Mouse (Mus musculus) urinary bladder, postnatal 36 days (tissue): ENCODE results near the gene Slc9a4.
"Not testable (repeated sequence)": the region's sequence is repeated elsewhere in the genome, so short reads cannot be mapped to it uniquely, and the experiment has no call there.

ENCODE experiments used
- DNase-seq, 2 experiments: peaks; one replicate each; pipeline ENCODE4 v3.0.0; 2022; ENCODE audit warnings: low spot score in 2 of 2, mixed read lengths in 1 of 2

Gene Slc9a4

DNA sequence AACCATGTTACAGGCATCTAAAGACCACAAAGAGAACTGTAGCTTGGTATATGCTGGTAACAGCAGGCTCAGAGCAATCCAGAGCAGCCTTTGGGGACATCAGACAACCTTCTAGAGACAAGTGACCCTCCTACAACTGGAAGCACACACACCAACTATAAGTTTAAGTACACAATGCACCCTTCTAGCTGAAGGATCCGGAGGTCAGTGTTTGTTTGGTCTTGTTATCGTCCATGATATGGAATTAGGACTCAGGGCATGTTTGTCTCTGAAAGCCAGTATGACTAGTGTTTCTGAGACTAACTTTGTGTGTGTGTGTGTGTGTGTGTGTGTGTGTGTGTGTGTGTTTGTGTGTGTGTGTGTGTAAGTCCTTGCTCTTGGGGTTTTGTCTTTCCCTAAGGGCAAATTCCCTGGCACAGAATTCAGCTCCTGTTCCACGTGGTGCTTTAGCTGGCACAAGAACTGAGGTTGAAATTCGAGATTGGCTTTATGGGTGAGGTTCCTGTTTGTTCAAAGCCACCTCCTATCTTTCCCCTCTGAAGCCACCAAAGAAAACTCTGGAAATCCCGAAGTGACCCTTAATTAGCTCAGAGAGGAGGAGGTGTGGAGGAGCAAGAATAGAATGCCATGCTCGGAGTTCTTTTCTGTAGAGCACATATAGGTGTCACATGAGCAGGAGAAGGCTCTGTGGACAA, 71.1 kb downstream of the Slc9a4 start:
- no peak for DNase-seq

DNA sequence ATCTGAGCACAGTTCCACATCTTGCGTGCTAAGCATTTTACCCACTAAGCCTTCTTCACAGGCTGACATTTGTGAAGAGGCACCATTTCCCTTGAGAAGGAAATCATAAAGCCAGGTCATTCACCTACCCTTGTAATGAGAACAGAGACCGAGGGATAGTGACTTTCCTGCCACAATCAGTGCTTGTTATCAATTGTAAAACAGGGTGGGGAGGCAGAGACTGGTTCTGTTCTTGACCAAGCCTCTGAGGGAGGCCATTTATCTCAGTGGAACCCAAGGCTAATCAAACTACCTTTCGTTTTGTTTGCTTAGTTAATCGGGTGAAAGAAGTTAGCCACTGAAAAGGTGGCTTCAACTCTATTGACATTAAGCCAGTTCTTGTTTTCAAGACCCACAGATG, 77.2 kb downstream of the Slc9a4 start:
- DNase-seq, result no peak

DNA sequence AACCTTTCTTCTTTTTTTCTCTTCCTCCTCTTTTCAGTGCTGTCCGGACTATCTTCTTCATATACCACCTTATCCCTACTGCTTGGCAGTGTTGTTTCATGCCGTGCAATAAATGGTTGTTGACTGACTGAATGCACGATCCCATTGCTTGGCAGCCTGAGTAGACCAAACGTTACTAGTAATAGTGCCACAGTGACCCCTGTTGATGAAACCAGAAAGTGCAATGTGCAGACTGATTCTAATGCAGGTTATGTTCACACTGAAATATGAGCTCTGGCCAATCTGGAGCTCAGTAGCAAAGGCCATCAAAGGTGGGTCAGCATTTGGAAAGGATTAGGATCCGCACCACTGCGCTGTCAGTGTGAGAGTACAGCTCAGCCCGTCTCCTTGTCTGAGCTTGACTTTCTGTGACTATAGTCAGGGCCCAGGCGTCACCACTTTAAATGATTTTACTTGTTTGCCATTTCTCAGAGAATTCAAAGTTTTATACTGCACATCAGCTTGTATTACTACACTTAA, 78.2 kb downstream of the Slc9a4 start:
- DNase-seq, result peak; percentile 65 to 73

DNA sequence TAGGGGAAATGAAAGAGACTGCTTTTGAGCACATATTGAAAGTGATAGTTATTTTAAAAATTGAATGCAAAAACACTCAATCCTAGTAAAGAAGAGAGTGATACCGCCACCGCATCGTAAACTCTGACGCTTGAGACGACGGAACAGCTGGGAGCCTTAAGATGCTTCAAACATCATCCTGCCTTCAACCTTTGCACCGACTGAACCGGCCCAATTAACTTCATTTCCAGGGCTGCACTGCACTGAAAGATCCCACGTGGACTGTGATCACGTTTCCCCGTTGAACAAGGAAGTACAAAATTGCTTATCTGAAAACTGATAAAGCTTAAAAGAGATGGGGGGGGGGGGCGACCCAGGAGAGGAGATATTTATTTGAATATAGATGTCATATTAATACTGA, 79.1 kb downstream of the Slc9a4 start:
- no peak for DNase-seq

DNA sequence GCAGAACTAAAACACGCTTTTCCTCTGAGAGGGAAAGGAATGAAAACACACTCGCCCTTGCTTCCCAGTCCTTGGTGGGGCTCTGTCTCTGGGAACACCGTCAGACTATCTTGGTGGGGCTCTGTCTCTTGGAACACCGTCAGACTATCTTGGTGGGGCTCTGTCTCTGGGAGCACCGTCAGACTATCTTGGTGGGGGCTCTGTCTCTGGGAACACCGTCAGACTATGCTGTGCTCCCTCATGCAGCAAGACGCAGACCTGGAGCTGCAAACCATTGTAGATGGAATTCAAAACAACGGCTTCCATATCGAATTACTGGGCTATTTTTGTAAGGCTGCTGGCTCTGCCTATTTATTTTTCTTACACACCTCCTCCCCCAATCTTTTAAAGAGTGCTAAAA, 79.6 kb downstream of the Slc9a4 start:
- no peak for DNase-seq

DNA sequence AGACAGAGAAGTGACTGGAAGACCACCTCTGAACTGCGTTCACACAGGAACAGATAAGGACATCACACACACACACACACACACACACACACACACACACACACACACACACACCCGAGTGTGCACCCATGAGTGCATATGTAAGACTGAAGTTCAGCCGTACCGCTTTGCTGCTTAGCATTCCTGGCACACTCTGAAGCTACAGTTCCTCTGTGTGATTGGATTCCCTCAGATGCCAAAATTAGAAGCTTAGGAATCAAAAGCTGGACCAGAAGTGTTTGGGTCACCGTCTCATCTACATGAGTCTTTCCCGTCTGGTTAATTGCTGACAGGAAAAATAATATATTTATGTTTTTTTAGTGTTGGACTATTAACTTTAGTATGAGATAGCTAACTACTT, 81.0 kb downstream of the Slc9a4 start:
- DNase-seq, result no peak

DNA sequence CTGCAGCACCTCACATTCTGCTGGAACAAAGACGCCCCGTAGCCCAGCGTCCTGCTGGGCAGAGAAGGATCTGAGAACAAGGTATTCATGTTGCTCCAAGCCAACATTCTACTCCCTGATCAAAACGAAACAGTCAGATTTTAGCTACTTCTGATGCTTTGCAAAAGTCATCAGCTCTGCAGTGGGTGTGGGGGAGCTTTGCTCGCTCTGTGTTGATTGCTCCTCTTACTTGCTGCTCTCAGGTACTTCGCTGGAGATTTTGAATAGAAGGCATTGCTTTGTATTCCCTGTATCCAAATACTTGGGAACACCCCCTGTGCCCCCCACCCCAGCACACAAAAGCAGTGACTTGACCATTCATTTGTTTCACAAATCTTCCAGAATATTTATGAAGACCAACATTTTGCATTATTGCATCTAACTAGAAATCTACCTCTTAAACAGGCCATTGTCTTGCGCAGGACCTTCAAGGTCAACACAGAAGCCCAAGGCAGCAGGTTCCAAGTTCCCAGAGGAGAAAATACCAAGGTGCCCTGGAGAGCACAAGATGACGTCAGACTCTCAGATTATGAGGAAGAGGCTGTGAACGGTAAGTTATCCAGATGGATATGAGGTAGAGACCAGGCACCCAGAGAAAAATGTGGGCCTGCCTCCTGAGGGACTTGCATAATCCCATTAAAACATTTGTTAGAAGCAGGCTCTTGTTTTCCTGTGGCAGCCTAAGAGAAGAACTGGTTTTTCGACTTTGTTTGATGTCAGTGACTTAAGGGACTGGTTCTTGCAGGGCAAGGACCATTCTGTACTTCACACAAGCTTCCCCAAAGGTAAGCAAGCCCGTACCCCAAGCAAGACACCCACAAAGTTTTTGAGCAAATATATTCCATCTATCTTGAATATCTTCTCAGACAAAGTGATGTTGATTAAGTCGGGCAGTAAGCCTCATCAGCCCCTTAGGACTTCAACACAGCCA, 85.8 kb downstream of the Slc9a4 start:
- DNase-seq, result no peak

DNA sequence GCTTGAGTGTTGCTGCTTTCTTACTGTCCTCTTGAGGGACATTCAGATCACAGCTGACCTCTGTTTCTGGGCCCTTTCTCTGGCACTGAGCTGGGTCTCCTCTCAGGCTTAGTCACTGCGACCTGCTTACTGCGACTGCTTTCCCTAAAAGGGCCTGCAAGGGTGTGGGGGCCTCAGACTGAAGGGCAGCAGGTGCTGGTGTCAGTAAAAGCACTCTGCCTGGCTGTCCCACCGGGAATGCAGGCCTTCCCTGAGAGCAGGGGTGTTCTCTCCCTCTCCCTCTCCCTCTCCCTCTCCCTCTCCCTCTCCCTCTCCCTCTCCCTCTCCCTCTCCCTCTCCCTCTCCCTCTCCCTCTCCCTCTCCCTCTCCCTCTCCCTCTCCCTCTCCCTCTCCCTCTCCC, 87.6 kb downstream of the Slc9a4 start:
- DNase-seq, result not testable (repeated sequence)

DNA sequence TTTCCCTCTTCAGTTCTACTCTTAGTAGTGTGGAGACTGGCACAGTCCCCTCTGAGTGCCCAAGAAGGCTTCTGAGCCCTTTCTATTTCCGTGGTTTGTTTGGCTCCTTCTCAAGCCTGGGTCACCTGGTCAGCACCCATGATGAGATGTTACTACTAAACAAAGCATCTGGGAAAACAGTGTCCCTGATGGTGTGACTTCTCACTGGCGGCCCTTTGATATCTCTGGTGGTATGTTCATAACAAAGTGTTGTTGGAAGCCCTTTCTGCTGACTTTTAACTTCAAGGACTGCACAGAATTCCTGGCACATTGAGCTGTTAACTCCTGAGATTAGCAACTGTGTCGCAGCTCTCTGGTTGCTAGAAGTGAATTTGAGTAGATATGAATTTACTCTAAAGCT, 90.1 kb downstream of the Slc9a4 start:
- DNase-seq, result no peak

DNA sequence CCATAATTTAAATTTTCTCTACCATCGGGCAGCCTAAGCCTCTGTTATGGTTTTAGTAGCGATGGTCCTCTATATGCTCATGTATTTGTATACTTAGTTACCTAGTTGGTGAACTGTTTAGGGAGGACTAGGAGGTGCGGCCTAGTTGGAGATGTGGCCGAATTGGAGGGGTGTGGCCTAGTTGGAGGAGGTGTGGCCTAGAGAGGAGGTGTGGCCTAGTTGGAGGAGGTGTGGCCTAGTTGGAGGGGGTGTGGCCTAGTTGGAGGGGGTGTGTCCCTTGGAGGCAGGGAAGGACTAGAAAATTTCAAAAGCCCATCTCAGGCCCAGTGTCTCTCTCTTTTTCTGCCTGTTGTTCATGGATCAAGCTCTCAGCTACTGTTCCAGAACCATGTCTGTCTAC, 91.6 kb downstream of the Slc9a4 start:
- DNase-seq, result no peak

DNA sequence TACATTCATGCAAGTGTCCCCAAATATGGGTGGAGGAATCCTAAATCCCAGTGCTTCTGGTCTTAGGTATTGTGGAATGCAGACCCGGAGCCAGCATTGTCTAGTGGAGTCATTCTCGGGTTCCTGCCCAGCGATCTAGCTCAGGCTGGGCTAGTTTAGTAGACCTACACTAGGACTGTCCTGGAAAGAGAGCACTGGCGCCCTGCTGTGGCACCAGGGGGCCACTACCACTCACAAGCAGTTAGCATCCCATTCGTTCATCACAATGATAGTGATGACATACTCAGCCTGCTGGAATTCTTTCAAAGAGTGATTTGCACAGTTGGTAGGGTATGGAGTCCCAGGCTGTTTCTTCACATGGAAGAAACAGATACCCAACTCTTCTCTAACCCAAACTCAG, 97.4 kb downstream of the Slc9a4 start:
- DNase-seq, result no peak
